Mouse (Mus musculus) stomach, embryonic 14.5 days (tissue): ENCODE measurements around the gene Doc2g. TPM values are rescaled to one million over a fixed set of nuclear protein-coding genes. Genes with fewer than 3 reads are reported as not detected.

ENCODE experiments used
- ATAC-seq: fragments of 200-750 bp; cut with Nextera tagmentation; 2 replicates; pipeline ENCODE4 v1.8.0; 2017; ENCODE audit warnings: low read depth, moderate TSS enrichment; ENCODE audit not compliant: insufficient number of reproducible peaks, insufficient read depth, low FRiP score
- H3K27ac ChIP-seq: fragments of 300-500 bp; sonication (generic); 2 replicates; pipeline ENCODE4 v1.5.1; 2014; ENCODE audit warnings: mild to moderate bottlenecking, low read length, moderate library complexity, mixed read lengths
- H3K27me3 ChIP-seq: fragments of 300-500 bp; sonication (generic); 2 replicates; pipeline ENCODE4 v1.6.1; 2014; ENCODE audit warnings: low read length, control low read depth, mixed read lengths; ENCODE audit not compliant: control insufficient read depth, insufficient read depth
- H3K36me3 ChIP-seq: fragments of 300-500 bp; sonication (generic); 2 replicates; pipeline ENCODE4 v1.6.1; 2014; ENCODE audit warnings: mild to moderate bottlenecking, control low read depth, low read length, moderate library complexity, mixed read lengths; ENCODE audit not compliant: control insufficient read depth, insufficient read depth
- H3K4me1 ChIP-seq: fragments of 300-500 bp; sonication (generic); 2 replicates; pipeline ENCODE4 v1.6.1; 2014; ENCODE audit warnings: low read length, control low read depth, mixed read lengths; ENCODE audit not compliant: control insufficient read depth, insufficient read depth
- H3K4me2 ChIP-seq: fragments of 300-500 bp; sonication (generic); replicated peaks from 2 replicates; pipeline ENCODE4 v1.6.1; 2014; ENCODE audit warnings: low read depth, low read length, control low read depth
- H3K4me3 ChIP-seq: fragments of 300-500 bp; sonication (generic); 2 replicates; pipeline ENCODE4 v1.5.1; 2014; ENCODE audit warnings: low read depth, low read length, control low read depth
- H3K9ac ChIP-seq: fragments of 300-500 bp; sonication (generic); replicated peaks from 2 replicates; pipeline ENCODE4 v1.6.1; 2014; ENCODE audit warnings: low read depth, mild to moderate bottlenecking, control low read depth, low read length, moderate library complexity, mixed read lengths
- H3K9me3 ChIP-seq: fragments of 300-500 bp; sonication (generic); 2 replicates; pipeline ENCODE4 v1.6.1; 2016; ENCODE audit warnings: low read depth, low read length, control low read depth; ENCODE audit not compliant: control insufficient read depth
- WGBS: fragments of 180-500 bp; shearing (Covaris S2); extraction: QIAGEN DNeasy Blood & Tissue Kit; methylation state at CpG from one replicate; pipeline ENCODE4 v1.1.7; 2014; 5-methylcytosine and 5-hydroxymethylcytosine counted together
- polyA plus RNA-seq: library from polyadenylated mRNA; unstranded; fragments of >200 nt; fragmentation: Nextera tagmentation; extraction: Ambion mirVana; gene quantifications from 2 replicates; pipeline ENCODE4 v1.2.1, GENCODE M21; 2014

Gene Doc2g
- polyA plus RNA-seq, 1 experiment from 2014 or later = 4.5 TPM

DNA sequence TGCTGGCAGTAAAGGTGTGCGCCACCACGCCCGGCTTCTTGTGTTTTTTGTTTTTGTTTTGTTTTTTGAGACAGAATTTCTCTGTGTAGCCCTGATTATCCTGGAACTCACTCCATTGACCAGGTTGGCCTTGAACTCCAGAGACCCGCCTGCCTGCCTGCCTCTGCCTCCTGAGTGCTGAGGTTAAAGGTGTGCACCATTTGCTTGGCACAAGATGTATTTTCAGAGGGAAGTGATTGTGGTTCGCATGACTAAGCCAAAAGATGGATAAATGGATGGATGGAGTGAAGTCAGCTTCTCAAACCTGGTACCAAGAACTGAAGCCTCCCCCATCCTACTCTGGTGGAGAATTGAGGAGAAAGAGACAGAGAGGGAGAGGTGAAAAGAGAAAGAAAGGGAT is 51.5 kb downstream of the Doc2g start:
- H3K36me3 ChIP-seq = no peaks in the 10 kb centered on the region
- no peaks in the 10 kb centered on the region for H3K27me3 ChIP-seq
- H3K27ac ChIP-seq = no peak overlapping the region
- no peak overlapping the region for H3K9ac ChIP-seq
- no peak for ATAC-seq
- 0 out of 2 replicates have a peak, but pooled peaks cover 4% of the 10 kb centered on the region for H3K4me1 ChIP-seq
- H3K4me3 ChIP-seq = no peak overlapping the region
- no peak overlapping the region for H3K4me2 ChIP-seq
- 87% methylated on average over 5 of the region's 5 CpGs for WGBS
- no peaks in the 10 kb centered on the region for H3K9me3 ChIP-seq

DNA sequence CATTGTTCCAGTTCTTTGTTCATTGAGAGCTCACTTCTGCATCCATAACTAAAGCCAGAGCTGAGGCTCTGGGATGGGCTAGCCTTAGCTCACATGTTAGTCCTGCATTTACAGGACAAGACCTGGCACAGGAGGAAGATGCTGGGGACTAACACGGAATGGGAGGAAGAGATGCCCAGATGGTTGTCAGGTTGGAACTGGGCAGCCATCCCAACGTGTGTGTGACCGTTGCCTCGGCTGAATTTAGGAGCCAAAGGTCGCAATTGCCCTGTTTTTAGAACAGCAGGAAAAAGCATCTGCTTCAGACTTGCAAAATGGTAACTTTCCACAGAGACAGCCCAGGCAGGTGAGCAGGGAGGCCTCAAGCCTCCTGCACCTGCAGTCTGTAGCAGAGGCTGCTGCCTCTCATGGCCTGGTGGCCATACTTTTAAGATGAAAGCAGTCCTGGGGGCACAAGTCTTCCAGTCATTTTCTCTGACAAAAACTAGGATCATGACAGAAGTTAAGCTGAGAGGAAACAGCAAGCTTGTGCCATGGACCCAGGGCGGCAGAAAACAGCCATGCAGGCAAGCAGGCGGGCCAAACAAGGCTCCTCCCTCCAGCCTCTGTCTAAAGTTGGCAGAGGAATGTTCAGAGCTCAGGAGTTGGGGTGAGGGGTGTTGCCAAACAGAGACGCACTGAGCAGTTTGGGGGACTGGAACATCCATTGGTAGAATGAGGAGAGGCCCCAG is 52.3 kb downstream of the Doc2g start:
- Histone ChIP-seq H3K27me3 (no peaks in the 10 kb centered on the region), H3K4me1 (0 out of 2 replicates have a peak, but pooled peaks cover 4% of the 10 kb centered on the region), H3K9ac (no peak overlapping the region), H3K4me3 (no peak overlapping the region), H3K9me3 (no peaks in the 10 kb centered on the region), H3K36me3 (no peaks in the 10 kb centered on the region), H3K27ac (no peak overlapping the region), H3K4me2 (no peak overlapping the region)
- no peak for ATAC-seq
- WGBS = 70% methylated on average over 8 of the region's 8 CpGs

DNA sequence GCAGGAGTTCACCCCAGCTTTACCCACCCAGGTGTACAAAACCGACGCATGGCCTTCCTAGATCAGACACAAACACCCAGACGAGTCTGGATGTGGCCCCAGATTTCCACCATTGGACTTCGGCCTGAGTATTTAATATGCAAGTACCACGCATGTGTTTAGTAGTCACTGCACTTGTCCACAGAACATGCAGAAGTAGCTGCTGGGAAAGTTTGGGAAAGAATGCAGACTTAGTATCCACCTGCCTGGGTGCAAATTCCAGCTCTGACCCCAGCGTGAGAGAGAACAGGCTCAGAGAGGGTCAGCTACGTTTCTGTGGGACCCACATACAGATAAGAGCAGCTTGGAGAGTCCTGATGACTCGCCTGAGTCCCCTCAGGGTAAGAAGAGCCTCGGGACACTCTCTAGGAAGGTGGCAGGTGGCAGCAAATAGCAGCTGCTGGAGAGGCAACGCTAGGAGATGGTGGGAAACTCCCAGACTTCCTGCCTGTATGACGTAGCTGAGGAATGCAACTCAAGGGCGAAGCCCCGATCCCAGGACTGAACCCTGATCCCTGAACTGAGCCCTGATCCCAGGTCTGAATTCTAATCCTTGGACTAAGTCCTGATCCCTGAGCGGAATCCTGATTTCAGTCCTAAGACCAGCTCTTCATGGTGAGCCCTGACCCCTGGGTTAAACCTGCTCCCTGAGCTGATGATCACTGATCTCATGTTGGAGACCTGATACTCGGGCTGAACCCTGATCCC is 53.0 kb downstream of the Doc2g start:
- WGBS = 48% methylated on average over 15 of the region's 15 CpGs
- H3K9me3 ChIP-seq = no peaks in the 10 kb centered on the region
- no peak overlapping the region for H3K4me3 ChIP-seq
- no peak for ATAC-seq
- no peak overlapping the region for H3K9ac ChIP-seq
- H3K4me1 ChIP-seq = 0 out of 2 replicates have a peak, but pooled peaks cover 4% of the 10 kb centered on the region
- H3K27ac ChIP-seq = no peak overlapping the region
- no peaks in the 10 kb centered on the region for H3K27me3 ChIP-seq
- H3K36me3 ChIP-seq = no peaks in the 10 kb centered on the region
- no peak overlapping the region for H3K4me2 ChIP-seq

Other genes with a start within 250 kb of the Doc2g start
- 40.3 and 41.5 TPM in 2 replicates for gene Kmt5b, start 235.9 kb upstream of the Doc2g start, polyA plus RNA-seq
- 59.8 and 60.8 TPM in 2 replicates for gene Chka, start 151.5 kb upstream of the Doc2g start, polyA plus RNA-seq
- 28.4 and 30.9 TPM in 2 replicates for gene Tcirg1, start 96.2 kb upstream of the Doc2g start, polyA plus RNA-seq
- 320 and 361 TPM in 2 replicates for gene Ndufs8, start 90.5 kb upstream of the Doc2g start, polyA plus RNA-seq
- 1.2 and 2.4 TPM in 2 replicates for gene Aldh3b1, start 73.5 kb upstream of the Doc2g start, polyA plus RNA-seq
- gene Unc93b1, start 68.1 kb upstream of the Doc2g start, polyA plus RNA-seq = 13.1 and 15.4 TPM in 2 replicates
- gene Aldh3b3, start 44.7 kb upstream of the Doc2g start, polyA plus RNA-seq = 0.09 TPM in 1 of 2 replicates, not detected in the other
- gene Aldh3b2, start 31.0 kb upstream of the Doc2g start, polyA plus RNA-seq = 11.7 and 14.4 TPM in 2 replicates
- 7.8 and 8.8 TPM in 2 replicates for gene Acy3, start 16.7 kb upstream of the Doc2g start, polyA plus RNA-seq
- not detected in 2 replicates for gene Tbx10, start 10.6 kb upstream of the Doc2g start, polyA plus RNA-seq
- gene Nudt8, start 2.7 kb upstream of the Doc2g start, polyA plus RNA-seq = 30.9 and 42.2 TPM in 2 replicates
- gene Gm49405, start 2.7 kb upstream of the Doc2g start, polyA plus RNA-seq = 3.3 TPM in 2 replicates
- 195 and 205 TPM in 2 replicates for gene Ndufv1, start 9.5 kb downstream of the Doc2g start, polyA plus RNA-seq
- gene Gstp1, start 34.7 kb downstream of the Doc2g start, polyA plus RNA-seq = 635 and 672 TPM in 2 replicates
- 10.4 and 18.0 TPM in 2 replicates for gene Gstp2, start 42.7 kb downstream of the Doc2g start, polyA plus RNA-seq
- gene Gstp3, start 56.3 kb downstream of the Doc2g start, polyA plus RNA-seq = not detected in 2 replicates
- gene Cabp2, start 78.3 kb downstream of the Doc2g start, polyA plus RNA-seq = not detected in 2 replicates
- 74.1 and 91.0 TPM in 2 replicates for gene Cdk2ap2, start 93.9 kb downstream of the Doc2g start, polyA plus RNA-seq
- 9.2 and 10.8 TPM in 2 replicates for gene Pitpnm1, start 96.7 kb downstream of the Doc2g start, polyA plus RNA-seq
- gene Aip, start 122.5 kb downstream of the Doc2g start, polyA plus RNA-seq = 95.3 and 101 TPM in 2 replicates
- gene Gpr152, start 136.5 kb downstream of the Doc2g start, polyA plus RNA-seq = not detected in 2 replicates
- gene Cabp4, start 140.7 kb downstream of the Doc2g start, polyA plus RNA-seq = not detected in 2 replicates
- gene Coro1b, start 145.3 kb downstream of the Doc2g start, polyA plus RNA-seq = 149 and 152 TPM in 2 replicates
- gene Ptprcap, start 150.3 kb downstream of the Doc2g start, polyA plus RNA-seq = 1.9 and 2.6 TPM in 2 replicates
- 35.8 and 38.9 TPM in 2 replicates for gene Rps6kb2, start 160.0 kb downstream of the Doc2g start, polyA plus RNA-seq
- gene Carns1, start 172.2 kb downstream of the Doc2g start, polyA plus RNA-seq = 0.90 and 1.3 TPM in 2 replicates
- gene Tbc1d10c, start 188.0 kb downstream of the Doc2g start, polyA plus RNA-seq = 1.5 and 2.5 TPM in 2 replicates
- gene Ppp1ca, start 188.8 kb downstream of the Doc2g start, polyA plus RNA-seq = 759 and 780 TPM in 2 replicates
- gene Rad9a, start 198.3 kb downstream of the Doc2g start, polyA plus RNA-seq = 33.3 and 33.5 TPM in 2 replicates
- 7.3 and 8.3 TPM in 2 replicates for gene Clcf1, start 210.9 kb downstream of the Doc2g start, polyA plus RNA-seq
- gene AC109138.7, start 211.0 kb downstream of the Doc2g start, polyA plus RNA-seq = not detected in 2 replicates
- gene Pold4, start 228.6 kb downstream of the Doc2g start, polyA plus RNA-seq = 25.5 and 26.3 TPM in 2 replicates